Mouse (Mus musculus): ENCODE results near the gene Rabac1. TPM values are rescaled to one million over a fixed set of nuclear protein-coding genes. Genes with fewer than 3 reads are reported as not detected.

The Rabac1 gene
- polyA plus RNA-seq, 1 experiment from 2014 or later = 339 TPM

DNA sequence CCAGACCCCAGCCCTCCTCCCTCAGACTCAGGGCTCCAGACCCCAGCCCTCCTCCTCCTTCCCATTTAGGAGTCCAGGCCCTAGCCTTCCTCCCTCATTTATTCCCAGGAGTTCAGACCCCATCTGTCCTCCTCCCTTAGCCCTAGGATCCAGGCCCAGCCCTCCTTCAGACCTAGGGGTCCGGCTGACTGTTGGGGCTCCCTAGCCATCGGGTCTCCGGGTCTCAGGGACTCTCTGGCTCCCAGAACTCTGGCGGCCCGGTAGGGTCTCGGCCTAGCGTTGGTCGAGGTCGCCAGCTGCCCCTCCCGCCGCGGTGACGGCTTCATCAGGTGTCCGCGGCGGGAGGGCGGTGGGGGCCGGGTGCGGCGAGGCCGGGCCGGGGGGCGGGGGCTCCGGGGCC, 18.6 kb downstream of the Rabac1 start:
- H3K36me3 ChIP-seq (ENCODE audit: control insufficient read depth, insufficient read depth, low read length) = no peaks in the 10 kb centered on the region
- H3K4me3 ChIP-seq (ENCODE audit: low read depth, low read length) = peak overlapping the region; percentile 21; the same call in 1 of the 2 replicates
- peaks cover 23% of the 10 kb centered on the region for H3K27me3 ChIP-seq (ENCODE audit: control insufficient read depth, insufficient read depth, low read length)
- H3K4me2 ChIP-seq (ENCODE audit: low read depth, low read length) = peak overlapping the region; percentile 49
- H3K27ac ChIP-seq (ENCODE audit: low read depth, low read length) = no peak overlapping the region
- peaks cover 9% of the 10 kb centered on the region; the same call in 1 of the 2 replicates for H3K4me1 ChIP-seq (ENCODE audit: control insufficient read depth, insufficient read depth, low read length)
- H3K9ac ChIP-seq (replicated peaks; ENCODE audit: low read depth, low read length) = peak overlapping the region; percentile 34; the same call in 1 of the 2 replicates
- no peak for ATAC-seq (ENCODE audit: low read depth)
- WGBS = 2% methylated on average over 24 of the region's 24 CpGs
- H3K9me3 ChIP-seq (ENCODE audit: control insufficient read depth, low read length) = no peaks in the 10 kb centered on the region

DNA sequence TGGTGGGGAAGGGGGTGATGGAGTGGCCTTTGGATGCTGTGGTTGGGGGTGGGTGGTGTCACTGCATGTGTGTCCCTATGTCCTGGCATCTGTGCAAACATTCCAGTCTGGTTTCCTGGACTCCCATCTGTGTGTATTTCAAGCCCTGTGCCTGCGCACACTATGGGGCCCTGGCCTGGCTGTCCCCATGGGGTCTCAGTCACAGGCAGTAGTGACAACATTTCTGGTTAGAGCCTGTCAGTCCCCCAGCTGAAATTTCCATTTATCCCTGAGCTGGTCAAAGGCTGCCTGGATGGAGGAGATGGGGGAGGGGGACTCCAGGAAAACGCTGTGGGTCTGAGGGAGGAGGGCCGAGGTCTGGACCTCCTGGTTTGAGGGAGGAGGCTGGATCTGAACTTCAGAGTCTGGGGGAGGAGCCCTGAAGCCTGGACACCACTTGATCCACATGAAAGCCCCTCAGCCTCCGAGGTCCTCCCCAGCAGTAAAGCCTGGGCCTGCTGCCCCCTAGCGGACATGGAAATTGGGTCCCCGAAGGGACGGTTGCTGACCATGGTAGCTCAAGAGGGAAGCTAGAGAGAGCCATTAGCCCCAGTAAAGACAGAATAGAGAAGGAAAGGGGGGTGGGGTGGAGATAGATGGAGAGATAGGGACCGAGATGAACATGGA, 22.5 kb downstream of the Rabac1 start:
- 2% methylated on average over 8 of the region's 8 CpGs for WGBS
- ATAC-seq (ENCODE audit: low read depth) = 0 out of 2 replicates have a peak, but pooled peaks have one; percentile 28

DNA sequence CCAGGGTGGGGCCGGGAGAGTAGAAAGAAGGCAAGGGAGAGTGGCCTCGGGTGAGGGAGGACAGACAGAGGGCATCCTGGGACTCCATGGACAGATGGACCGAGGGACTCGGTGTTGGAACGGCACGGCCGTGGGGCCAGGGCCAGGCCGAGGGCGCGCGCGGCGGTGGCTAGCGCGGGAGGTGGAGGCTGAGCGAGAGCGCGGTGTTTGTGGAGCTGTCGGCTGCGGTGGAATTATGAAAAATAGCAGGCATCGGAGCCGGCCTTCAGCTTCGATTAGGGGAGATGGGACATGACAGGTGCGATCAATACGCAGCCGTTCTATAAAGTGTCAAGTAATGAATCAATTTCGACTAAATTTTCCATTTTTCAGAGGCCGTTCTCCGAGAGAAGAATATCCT, 23.8 kb downstream of the Rabac1 start:
- H3K27ac ChIP-seq (ENCODE audit: low read depth, low read length) = no peak overlapping the region
- H3K36me3 ChIP-seq (ENCODE audit: control insufficient read depth, insufficient read depth, low read length) = no peaks in the 10 kb centered on the region
- no peak overlapping the region; the same call in 1 of the 2 replicates for H3K4me2 ChIP-seq (ENCODE audit: low read depth, low read length)
- H3K9ac ChIP-seq (replicated peaks; ENCODE audit: low read depth, low read length) = no peak overlapping the region
- no peak for ATAC-seq (ENCODE audit: low read depth)
- 2% methylated on average over 29 of the region's 29 CpGs for WGBS
- 0 out of 2 replicates have a peak overlapping the region, but pooled peaks have one; percentile 5 for H3K4me3 ChIP-seq (ENCODE audit: low read depth, low read length)
- peaks cover 49% of the 10 kb centered on the region for H3K27me3 ChIP-seq (ENCODE audit: control insufficient read depth, insufficient read depth, low read length)
- H3K9me3 ChIP-seq (ENCODE audit: control insufficient read depth, low read length) = no peaks in the 10 kb centered on the region
- H3K4me1 ChIP-seq (ENCODE audit: control insufficient read depth, insufficient read depth, low read length) = peaks cover 8% of the 10 kb centered on the region; the same call in 1 of the 2 replicates

More for the DNA sequence above, 22.5 kb downstream of the Rabac1 start:
- Histone ChIP-seq H3K4me2 (ENCODE audit: low read depth, low read length) (no peak overlapping the region), H3K36me3 (ENCODE audit: control insufficient read depth, insufficient read depth, low read length) (no peaks in the 10 kb centered on the region), H3K27me3 (ENCODE audit: control insufficient read depth, insufficient read depth, low read length) (peaks cover 44% of the 10 kb centered on the region), H3K4me3 (ENCODE audit: low read depth, low read length) (no peak overlapping the region), H3K4me1 (ENCODE audit: control insufficient read depth, insufficient read depth, low read length) (peaks cover 8% of the 10 kb centered on the region; the same call in 1 of the 2 replicates), H3K9ac (replicated peaks; ENCODE audit: low read depth, low read length) (no peak overlapping the region), H3K27ac (ENCODE audit: low read depth, low read length) (no peak overlapping the region), H3K9me3 (ENCODE audit: control insufficient read depth, low read length) (no peaks in the 10 kb centered on the region)

DNA sequence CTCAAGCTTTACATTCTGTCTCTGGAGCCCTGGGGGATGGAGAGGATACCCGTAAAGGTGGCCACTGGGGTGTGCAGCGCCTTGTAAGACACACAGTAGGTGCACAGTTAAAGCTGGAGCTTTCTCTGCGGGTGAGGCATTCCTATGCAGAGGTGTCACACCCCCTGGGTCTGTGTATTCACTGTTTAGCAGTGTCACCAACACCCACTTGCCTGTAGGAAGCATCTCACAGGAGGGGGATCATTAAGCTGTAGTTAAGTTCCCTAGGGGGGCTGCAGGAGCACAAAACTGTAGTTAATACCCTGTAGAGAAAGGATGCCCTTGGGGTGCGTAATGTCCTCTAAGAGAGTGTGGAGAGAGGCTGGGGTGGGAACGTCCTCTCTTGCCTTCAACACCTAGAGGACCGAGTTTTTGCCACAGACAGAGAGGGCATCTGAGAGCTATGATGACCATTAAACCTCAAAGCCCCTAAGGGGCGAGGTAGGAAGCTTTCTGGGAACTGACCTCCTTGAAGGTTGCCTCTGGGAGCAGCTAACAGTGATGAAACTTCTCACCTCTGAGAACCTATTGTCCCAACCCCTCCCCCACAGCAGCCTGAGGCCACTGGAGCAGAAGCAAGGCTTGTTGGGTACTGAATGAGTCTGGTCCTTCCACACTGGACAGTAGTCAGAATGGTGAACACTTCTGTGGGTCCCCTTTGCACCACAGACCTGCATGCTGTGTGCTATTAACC, 25.1 kb downstream of the Rabac1 start:
- ATAC-seq (ENCODE audit: low read depth) = no peak
- H3K27ac ChIP-seq (ENCODE audit: low read depth, low read length) = no peak overlapping the region
- no peak overlapping the region for H3K4me3 ChIP-seq (ENCODE audit: low read depth, low read length)
- H3K36me3 ChIP-seq (ENCODE audit: control insufficient read depth, insufficient read depth, low read length) = no peaks in the 10 kb centered on the region
- H3K27me3 ChIP-seq (ENCODE audit: control insufficient read depth, insufficient read depth, low read length) = peaks cover 60% of the 10 kb centered on the region
- no peaks in the 10 kb centered on the region for H3K9me3 ChIP-seq (ENCODE audit: control insufficient read depth, low read length)
- no peak overlapping the region for H3K4me2 ChIP-seq (ENCODE audit: low read depth, low read length)
- 4% methylated on average over 7 of the region's 7 CpGs for WGBS
- no peak overlapping the region for H3K9ac ChIP-seq (replicated peaks; ENCODE audit: low read depth, low read length)
- peaks cover 8% of the 10 kb centered on the region; the same call in 1 of the 2 replicates for H3K4me1 ChIP-seq (ENCODE audit: control insufficient read depth, insufficient read depth, low read length)

DNA sequence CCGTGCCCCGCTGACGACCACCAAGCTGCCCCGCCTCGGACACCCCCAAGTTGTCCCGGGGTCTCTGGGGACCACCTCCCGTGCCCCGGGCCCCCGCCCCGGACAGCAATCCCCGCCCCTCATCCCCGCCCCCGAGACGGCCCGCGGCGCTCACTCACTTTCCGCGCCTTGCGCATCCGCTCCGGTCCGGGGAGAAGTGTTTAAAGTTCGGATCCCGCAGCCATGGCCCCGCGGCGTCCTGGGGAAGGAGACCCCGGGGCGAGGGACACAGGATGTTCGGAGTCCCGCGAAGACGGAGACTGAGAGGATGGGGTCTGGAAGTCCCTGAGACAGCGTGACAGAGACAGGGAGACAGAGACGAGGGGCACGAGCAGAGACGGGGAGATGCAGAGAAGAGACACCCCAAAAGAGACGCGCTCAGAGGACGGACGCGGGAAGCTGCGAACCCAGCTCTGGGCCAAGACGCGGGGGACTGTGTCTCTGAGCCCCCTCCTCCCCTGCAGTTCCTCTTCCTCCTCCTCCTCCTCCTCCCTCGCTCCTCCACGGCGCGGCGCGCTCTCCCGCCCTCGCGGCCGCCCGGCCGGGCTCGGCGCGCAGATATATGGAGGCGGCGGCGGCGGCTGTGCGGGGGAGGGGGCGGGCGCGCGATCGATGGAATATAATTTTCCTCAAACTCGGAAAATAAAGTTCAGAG, 28.1 kb downstream of the Rabac1 start, which contains the start of gene Gm4881:
Gene Gm4881 (minus strand): TSS at position 238 of the 694 bp plus-strand sequence.
- H3K9me3 ChIP-seq (ENCODE audit: control insufficient read depth, low read length) = no peaks in the 10 kb centered on the region
- no peak within 1 kb of the TSS for H3K9ac ChIP-seq (replicated peaks; ENCODE audit: low read depth, low read length)
- H3K4me2 ChIP-seq (ENCODE audit: low read depth, low read length) = peak within 1 kb of the TSS; percentile 53
- no peak within 1 kb of the TSS for H3K27ac ChIP-seq (ENCODE audit: low read depth, low read length)
- no peak for ATAC-seq (ENCODE audit: low read depth)
- WGBS = under 1% methylated on average over 52 of the region's 72 CpGs
- H3K27me3 ChIP-seq (ENCODE audit: control insufficient read depth, insufficient read depth, low read length) = peaks cover 61% of the 10 kb centered on the region
- H3K4me1 ChIP-seq (ENCODE audit: control insufficient read depth, insufficient read depth, low read length) = peaks cover 8% of the 10 kb centered on the region; the same call in 1 of the 2 replicates
- no peaks in the 10 kb centered on the region for H3K36me3 ChIP-seq (ENCODE audit: control insufficient read depth, insufficient read depth, low read length)
- H3K4me3 ChIP-seq (ENCODE audit: low read depth, low read length) = peak within 1 kb of the TSS; percentile 27

DNA sequence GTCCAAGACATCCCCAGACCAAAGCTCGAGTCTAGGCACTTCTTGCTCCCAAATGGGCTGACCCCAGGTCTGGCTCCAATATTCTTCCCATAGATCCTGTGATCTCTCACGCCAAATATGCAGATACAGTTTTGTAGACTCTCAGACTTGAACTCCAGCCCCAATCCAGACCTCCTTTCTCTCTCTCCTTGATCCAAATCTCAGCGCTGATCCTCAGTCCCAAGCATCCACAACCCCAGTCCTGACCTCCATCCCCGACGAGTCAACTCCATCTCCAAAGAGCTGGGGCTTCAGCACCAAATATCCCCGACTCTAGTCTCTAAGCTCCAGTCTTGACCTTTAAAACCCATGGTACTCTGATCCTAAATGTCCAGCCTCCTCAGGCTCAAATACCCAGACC, 28.9 kb downstream of the Rabac1 start:
- 3% methylated on average over 6 of the region's 6 CpGs for WGBS
- H3K36me3 ChIP-seq (ENCODE audit: control insufficient read depth, insufficient read depth, low read length) = no peaks in the 10 kb centered on the region
- no peak overlapping the region for H3K4me2 ChIP-seq (ENCODE audit: low read depth, low read length)
- ATAC-seq (ENCODE audit: low read depth) = no peak
- H3K27ac ChIP-seq (ENCODE audit: low read depth, low read length) = no peak overlapping the region
- H3K4me3 ChIP-seq (ENCODE audit: low read depth, low read length) = no peak overlapping the region
- H3K27me3 ChIP-seq (ENCODE audit: control insufficient read depth, insufficient read depth, low read length) = peaks cover 60% of the 10 kb centered on the region
- H3K4me1 ChIP-seq (ENCODE audit: control insufficient read depth, insufficient read depth, low read length) = peaks cover 6% of the 10 kb centered on the region; the same call in 1 of the 2 replicates
- H3K9me3 ChIP-seq (ENCODE audit: control insufficient read depth, low read length) = no peaks in the 10 kb centered on the region
- H3K9ac ChIP-seq (replicated peaks; ENCODE audit: low read depth, low read length) = no peak overlapping the region

DNA sequence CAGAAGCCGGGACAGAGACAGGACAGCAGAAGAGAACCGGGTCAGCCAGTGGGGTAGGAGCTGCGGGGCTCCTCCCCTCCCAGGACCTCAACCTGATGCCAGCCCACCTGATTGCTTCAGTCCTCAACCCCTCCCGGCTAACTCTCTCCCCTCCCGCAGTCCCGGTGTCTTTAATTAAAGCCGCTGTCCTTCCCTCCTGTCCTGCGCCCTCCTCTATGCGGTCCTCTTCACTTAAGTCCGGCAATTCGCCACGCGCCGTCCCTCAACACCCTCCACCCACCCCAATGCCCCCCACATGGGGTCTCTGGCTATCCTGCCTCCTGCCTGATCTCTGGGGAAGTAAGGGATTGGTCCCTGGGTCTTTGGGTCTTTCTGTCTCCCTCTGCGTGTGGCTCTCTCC, 40.9 kb downstream of the Rabac1 start:
- Histone ChIP-seq H3K9me3 (ENCODE audit: control insufficient read depth, low read length) (no peaks in the 10 kb centered on the region), H3K4me3 (ENCODE audit: low read depth, low read length) (no peak overlapping the region), H3K4me1 (ENCODE audit: control insufficient read depth, insufficient read depth, low read length) (peaks cover 6% of the 10 kb centered on the region; the same call in 1 of the 2 replicates), H3K4me2 (ENCODE audit: low read depth, low read length) (no peak overlapping the region), H3K27ac (ENCODE audit: low read depth, low read length) (no peak overlapping the region), H3K36me3 (ENCODE audit: control insufficient read depth, insufficient read depth, low read length) (0 out of 2 replicates have a peak, but pooled peaks cover 9% of the 10 kb centered on the region), H3K9ac (replicated peaks; ENCODE audit: low read depth, low read length) (no peak overlapping the region), H3K27me3 (ENCODE audit: control insufficient read depth, insufficient read depth, low read length) (peaks cover 38% of the 10 kb centered on the region)
- 0% methylated on average over 15 of the region's 15 CpGs for WGBS
- ATAC-seq (ENCODE audit: low read depth) = no peak

DNA sequence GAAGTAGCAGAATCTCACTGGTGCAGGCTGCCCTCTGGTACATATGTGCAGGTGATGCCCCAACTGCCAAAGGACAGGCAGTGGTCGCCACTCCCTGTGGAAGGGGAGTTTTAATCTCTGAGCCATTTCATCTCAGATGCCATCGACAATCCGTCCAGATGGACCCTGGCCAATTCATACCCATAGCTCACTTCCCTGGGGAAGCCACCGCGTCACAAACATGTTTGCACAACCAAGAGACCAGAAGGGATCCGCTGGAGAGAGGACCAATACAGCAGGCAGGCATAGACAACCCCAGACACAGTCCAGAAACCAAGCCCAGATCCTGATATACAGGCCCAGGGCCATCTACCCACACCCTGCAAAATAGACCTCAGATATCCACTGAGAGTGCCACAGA, 42.1 kb downstream of the Rabac1 start:
- H3K27me3 ChIP-seq (ENCODE audit: control insufficient read depth, insufficient read depth, low read length) = peaks cover 38% of the 10 kb centered on the region
- no peak overlapping the region for H3K4me2 ChIP-seq (ENCODE audit: low read depth, low read length)
- H3K4me3 ChIP-seq (ENCODE audit: low read depth, low read length) = no peak overlapping the region
- peaks cover 17% of the 10 kb centered on the region for H3K36me3 ChIP-seq (ENCODE audit: control insufficient read depth, insufficient read depth, low read length)
- H3K27ac ChIP-seq (ENCODE audit: low read depth, low read length) = no peak overlapping the region
- H3K9me3 ChIP-seq (ENCODE audit: control insufficient read depth, low read length) = no peaks in the 10 kb centered on the region
- 39% methylated on average over 6 of the region's 6 CpGs for WGBS
- ATAC-seq (ENCODE audit: low read depth) = no peak
- H3K9ac ChIP-seq (replicated peaks; ENCODE audit: low read depth, low read length) = no peak overlapping the region
- H3K4me1 ChIP-seq (ENCODE audit: control insufficient read depth, insufficient read depth, low read length) = peaks cover 6% of the 10 kb centered on the region; the same call in 1 of the 2 replicates

Data from neural tube, embryonic 14.5 days (tissue).